Mouse (Mus musculus) hindlimb bud, embryonic 11.5 days (tissue): ENCODE data around the gene Spocd1.

Experiments
- DNase-seq: peaks from one replicate; pipeline ENCODE4 v3.0.0-alpha.2; 2012; ENCODE audit warnings: low read depth, low spot score; ENCODE audit errors: extremely low spot score

Spocd1 gene

DNA sequence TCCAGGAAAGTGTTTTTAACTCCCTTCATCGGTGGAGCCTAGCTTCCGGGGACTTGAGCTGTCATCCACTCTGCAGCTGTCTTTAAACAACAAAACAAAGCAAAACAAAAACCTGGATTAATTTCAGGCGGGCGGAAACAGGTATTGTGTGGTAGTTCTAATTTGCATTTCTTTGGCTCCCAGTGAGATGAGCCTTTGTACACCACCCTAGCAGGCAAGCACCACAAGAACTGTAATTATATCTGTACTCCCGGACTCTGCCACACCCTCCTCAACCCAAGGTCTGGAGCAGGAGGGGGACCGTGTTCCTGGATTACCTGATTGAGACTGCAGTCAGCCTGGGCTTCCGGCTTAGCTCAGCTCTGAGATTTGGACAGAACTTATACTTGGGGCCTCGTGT lies 41.1 kb downstream of the Spocd1 start:
- DNase-seq = no peak

DNA sequence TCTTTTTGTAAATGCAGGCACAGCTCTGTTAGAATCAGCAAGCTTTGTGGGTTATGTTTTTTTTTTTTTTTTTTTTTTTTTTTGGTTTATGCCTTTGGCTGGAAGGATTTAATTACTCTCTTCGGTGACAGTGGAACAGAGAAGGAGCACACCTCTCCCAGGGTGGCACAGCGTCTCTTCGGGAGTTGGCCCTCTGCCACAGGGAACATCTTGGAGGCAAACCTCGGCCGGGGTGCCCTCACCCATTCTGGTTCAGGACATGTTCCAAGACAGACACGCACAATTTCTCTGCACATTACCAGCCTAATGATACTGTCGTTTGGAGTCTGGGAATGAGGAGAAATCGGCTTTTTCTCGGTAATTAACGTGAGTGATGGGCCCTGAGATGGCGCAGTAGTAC lies 41.8 kb downstream of the Spocd1 start:
- DNase-seq = no peak

DNA sequence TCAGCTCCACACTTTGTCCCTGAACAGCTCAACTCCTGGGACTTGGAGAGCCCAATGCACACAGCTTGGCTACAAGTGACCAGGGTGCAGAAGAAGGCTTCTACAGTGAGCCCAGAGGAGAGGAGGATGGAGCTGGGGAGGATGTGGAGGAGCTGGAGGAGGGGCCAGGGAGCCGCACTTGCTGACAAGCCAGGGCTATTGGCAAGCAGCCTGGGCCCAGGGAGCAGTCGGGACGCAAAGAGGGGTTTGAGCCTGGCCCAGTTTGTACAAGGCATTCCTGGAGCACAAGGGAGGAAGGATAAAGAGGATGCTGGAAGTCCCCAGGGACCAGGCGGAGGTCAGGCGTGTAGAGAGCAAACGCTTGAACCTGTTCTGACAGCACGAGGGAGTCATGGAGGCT lies 42.9 kb downstream of the Spocd1 start:
- DNase-seq = no peak

DNA sequence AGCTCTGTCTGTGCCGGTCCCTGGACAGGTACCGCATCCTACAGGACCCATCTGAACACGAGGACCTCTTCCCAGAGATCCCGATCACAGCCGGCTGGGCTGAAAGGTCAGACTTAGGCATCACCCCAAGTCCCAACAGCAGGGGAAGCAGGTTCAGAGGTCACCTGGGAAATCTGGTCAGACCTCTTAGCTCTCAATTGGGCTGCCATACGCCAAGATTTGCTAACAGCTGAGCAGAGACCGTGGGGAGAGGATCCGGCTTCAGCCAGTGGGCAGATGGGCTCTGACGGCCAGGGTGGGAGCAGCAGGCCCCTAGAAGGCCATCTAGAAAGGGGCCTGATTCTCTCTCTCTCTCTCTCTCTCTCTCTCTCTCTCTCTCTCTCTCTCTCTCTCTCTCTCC lies 45.2 kb downstream of the Spocd1 start:
- no peak for DNase-seq

DNA sequence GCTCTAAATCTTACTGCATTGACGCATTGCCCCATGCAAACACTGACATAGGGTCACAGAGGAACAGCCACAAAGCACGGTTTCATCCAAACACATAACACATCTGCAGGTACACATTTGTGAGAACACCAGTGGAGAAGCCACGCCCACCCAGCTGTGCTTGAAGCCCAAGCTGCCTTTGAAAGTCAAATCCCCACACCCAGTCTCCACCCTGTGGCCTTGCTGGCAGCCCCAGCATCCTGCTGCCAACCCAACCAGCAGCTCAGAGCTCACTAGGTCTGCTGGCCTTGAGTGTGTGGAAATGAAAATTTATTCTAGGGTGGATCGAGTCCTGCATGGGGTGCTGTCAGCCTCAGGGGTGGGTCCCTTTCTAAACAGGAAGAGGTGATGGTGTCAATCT lies 48.2 kb downstream of the Spocd1 start:
- DNase-seq = no peak

DNA sequence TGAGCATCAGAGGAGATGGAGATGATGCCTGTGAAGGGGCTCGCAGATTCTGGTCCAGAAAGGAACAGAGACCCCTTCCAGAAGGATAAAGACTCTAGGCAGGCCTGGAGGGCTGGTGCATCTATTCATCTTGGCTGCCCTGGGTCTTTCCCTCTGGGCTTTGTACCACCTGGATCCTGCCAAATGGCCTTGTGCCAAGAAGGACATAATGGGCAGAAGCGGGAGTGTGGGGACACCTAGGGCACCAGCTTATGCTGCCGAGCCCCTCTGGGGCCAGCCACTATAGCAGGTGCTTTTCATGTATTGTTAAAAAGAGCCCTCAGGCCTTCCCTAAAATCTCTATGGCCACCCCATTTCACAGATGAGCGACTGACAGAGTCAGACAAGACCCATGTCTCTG lies 49.2 kb downstream of the Spocd1 start:
- DNase-seq = no peak

DNA sequence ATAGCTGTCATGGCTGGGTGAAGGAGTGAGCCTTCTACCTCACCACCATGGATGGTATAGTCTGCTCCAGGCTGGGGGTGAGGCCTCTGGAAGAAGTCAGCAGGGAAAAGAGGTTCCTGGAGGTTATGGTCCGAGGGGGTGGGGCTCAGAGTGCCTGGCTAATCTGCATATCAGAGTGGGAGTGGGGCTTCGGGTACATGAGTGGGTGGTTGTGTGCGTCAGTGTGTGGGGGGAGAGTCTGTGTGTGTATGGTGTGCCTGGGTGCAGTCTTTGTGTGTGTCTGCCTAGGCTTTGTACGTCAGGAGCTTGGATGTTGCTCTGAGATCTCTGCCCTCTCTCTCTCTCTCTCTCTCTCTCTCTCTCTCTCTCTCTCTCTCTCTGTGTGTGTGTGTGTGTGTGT lies 49.9 kb downstream of the Spocd1 start:
- DNase-seq = no peak

DNA sequence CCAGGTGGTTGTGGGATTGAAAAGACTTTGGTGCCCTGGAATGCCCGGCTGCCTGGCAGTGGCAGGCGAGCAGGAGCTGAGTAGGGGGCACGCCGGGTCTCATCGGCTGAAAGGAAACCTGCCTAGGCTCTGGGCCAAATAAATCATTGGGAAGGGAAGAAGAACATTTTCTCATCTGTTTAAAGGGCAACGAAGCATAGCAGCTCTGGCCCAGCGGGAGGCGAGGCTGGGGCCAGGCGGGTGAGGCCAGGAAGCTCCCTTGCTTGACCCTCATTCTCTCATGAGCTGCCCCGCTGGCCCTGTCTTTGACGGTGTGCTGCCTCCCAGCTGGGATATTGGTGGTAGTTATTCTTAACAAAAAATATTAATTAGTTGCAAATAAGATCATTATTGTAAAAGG lies 52.6 kb downstream of the Spocd1 start:
- DNase-seq = no peak

DNA sequence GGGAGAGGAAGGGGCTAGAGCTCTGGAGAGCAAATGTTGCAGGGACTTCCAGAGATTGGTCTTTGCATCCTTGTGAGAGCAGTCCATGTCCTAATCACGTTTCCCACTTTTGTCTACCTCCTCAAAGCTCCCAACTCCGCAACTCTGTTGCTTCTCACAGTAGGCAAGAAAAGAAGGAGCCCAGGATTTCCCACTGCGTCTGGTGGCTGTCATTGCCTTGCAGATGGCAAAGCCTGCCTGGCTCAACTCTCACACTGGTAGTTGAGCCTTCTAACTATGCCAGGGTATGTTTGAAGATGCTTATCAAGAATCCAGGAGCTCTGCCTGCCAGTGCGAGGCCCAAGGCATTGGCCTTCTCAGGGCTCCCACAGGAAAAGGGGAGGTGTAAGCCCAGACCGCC lies 54.0 kb downstream of the Spocd1 start:
- no peak for DNase-seq

DNA sequence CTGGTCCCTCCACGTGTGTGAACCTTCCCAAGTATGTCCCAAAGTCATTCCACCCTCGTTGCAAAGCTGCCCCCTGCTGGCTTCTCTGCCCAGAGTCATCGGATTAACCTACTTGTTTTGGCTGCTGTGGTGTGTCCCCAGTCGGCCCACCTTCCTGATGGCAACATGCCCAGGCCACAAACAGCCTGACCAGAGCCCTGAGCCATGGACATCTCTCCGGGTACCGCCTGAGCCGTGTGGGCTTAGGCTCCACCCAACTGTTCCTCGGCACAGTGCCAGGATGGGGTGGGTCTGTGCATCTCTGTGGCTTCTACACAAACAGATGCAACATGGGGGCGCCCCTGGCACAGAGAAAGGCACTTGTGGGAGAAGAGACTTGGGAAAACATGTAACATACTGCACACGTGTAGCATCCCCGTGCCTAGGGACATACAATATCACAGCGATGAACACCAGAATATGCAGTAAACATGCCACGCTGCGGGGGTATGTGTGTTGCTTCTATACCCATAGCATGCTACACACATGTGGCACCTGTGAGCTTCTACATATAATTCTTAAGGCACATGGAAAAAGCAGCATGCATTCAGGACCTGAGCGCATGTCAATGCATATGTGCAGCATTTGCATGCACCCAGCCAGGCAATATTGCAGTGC lies 54.8 kb downstream of the Spocd1 start:
- DNase-seq = no peak

DNA sequence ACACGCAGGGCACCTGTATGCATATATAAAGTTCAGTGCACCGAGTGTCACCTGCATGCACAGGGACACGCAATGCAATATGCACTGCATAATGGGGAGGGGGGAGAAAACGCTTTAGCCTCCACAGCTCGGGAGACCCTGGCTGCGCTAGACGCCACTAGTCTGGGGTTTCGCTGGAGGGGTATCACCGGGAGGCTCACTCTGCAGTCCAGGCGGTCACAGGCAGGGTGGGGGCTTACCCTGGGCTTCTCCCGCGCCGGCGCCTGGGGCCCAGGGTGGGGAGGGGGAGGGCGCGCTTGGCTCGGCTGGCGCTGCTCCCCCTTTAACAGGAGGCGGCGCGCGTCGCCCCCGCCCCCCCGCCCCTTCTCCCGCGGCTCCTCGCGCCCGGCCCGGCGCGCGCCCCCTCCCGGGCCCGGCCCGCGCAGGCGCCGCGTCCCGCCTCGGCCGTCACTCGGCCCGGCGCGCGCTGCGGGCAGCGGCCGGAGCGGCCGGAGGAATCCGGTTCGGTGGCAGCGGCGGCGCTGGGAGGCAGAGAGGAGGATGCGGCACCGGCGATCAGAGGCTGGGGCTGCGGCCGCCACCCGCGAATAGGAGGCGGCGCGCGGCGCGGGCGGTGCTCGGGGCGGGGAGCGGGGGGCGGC lies 55.5 kb downstream of the Spocd1 start, which contains the start of gene Adgrb2:
Gene Adgrb2 (plus strand): TSS at position 450 of the 641 bp plus-strand sequence.
- no peak for DNase-seq

DNA sequence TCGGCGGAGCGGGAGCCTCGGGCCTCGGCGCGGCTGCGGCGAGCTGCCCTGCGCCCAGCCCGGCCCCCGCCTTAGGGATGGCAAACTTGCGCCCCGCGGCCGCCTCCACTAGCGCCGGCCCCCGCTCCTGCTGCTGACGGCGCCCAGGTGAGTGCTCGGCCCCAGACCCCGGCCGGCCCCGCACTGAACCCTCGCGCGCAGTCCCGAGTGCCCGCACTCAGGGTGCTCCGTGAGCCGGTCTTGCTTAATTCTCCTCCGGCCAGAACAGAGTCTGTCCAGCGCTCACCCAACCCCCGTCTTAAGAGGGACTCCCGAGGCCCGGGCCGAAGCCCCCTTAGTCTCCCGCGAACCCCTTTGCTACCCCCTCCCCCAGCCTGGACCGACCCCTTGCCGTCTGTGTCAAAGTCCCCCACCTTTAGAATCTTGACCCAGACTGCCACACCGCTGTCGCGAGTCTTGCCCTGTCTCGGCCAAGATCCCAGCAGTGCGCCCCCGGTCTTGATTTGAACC lies 56.2 kb downstream of the Spocd1 start:
- DNase-seq = no peak

DNA sequence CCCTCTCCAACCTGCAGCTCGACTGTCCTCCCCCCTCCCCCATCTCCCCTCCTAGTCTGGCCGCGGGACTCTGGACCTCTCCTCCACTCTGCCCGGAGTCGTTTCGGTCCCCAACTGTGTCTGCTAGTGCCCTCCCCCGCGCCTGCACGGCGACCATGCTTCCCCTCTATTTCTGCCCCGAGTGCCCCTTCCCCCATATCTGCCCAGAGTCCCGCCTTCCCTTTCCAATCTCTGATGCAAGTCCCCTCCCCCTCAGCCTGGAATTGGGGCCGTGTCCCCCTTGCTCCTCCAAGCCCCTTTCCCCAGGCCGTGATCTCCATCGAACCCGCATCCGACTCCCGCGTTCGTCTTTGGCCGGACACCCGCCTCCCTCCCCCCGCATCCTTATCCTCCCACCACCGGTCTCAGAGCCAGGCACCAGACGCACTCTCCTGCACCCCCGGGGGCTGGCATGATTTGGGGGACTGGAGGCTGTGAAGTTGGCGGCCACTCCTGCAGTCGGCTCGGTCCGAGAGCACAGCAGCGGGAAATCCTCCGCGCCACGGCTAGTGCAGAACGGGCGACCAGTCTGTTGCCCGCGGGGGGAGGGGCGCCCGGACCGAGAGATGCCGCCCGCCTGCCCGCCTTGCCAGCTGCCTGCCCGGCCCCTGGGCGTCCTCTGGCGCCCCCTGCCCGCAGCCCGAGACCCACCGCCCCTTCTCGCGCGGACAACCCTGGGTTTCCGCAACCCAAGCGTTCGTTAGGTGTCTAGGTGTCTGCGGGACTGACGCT lies 56.8 kb downstream of the Spocd1 start:
- DNase-seq = no peak

DNA sequence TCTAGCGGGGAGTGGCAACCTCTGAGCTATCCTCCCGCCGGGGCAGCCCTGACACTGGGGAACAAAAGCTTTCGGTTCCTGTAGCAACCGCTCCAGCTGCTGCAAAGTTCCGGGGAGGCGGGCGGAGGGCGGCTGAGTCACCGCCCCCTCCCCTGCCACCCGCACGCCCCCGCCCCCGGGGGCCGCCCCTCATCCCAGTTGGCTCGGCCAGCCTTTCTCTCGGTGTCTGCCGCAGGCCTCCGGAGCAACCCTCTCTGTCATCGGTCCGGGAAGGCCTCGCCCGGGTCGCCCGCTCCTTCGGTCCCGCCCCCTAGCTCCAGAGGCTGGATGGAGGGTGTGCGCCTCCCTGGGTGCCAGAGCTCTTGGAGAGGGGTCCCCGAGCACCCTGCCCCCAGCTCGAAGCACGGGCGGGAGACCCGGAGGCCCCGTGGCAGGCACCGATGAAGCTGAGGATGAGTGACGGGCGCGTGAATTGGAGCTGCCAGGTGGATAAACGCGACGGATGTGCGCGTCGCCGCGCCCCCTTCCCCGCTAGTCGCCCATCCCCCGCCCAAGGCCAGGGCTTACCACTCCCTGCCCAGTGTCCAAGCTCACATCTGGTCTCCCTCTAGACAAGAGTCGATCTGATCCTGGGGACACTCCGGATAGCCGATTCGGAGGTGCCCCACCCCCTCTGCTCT lies 58.9 kb downstream of the Spocd1 start:
- no peak for DNase-seq

DNA sequence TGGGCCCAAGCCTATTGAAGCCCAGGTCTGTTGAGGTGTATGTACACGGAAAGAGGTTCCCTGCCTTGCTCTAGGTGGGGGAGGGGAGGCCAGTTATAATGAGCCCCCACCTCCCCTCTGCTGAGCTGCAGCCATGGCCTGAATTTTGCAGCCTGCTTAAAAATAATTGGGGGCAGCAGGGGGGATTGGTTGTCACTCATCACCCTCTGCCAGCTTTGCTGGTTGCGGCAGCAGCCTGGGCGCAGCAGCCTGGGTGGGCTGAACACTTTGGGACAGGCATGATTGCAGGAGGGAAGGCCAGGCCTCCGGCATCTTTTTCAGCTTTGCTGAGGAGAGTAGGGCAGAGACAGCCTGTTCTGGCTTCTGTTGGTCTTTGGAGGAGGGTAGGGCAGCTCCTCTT lies 60.9 kb downstream of the Spocd1 start:
- DNase-seq = no peak

DNA sequence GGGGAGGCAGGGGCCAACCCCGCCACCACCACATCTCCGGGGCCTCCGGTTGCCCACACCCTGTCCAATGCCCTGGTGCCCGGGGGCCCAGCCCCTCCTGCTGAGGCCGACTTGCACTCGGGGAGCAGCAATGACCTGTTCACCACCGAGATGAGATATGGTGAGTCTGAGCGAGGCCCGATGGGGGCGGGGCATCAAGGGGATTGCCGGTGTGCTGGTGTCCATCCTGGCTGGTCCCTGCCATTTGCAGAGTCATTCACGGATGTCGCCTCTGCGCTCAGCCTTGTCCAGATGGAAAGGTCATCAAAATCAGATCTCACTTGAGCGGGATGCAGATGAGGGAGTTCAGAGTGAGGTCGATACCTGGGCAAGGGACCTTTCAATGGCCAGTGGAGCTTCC lies 63.7 kb downstream of the Spocd1 start:
- no peak for DNase-seq

DNA sequence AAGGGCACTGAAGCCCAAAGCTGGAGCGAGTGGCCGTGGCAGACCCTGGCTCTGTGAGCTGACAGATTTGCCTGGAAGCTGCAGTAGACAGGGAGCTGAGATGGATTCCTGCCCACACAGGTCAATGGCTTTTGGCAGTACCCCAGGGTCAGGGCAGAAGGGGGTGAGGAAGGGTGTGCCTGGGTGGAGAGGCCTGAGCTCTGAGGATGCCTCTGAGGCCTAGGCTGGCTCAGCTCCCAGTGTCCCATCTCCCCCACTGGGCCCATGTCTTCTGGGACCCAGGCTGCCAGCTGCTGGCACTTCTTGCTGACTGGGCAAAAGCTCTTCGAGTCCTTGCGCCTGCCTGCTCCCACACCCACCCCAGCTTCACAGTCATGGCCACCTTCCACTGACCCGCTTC lies 64.2 kb downstream of the Spocd1 start:
- no peak for DNase-seq

DNA sequence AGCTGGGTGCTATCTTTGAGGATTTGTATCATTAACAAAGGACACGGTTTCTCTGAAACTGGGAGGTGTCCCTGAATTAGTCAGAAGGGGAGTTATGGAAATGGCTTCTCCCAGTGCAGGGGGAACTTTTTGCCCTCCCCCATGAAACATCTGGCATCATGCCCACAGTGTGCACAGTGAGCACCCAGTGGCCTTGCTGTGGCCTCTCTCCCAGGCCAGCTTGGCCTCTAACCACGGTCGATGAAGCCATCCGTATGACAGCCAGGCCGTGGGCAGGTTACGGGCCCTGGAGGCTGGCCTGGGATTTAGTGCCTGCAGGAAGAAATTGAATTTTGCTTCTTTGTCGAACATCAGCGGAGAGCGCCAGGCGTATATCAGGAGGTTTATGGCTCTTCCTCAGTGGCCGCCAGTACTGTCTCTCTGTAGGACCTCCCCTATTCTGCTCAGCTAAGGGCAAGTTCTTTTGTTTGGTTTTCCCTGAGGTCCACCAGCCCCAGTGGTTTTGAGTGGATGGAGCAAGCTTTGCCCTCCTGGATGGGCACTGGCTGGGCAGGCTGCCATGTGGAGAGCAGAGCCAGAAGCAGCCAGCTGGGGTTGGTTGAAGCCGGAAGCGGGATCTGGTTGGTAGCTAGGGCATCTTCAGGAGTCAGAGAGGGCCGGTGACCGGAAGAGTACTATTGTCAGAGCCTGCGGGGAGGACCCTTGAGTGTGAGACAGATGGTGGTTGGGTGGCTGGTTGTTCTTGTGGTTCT lies 65.1 kb downstream of the Spocd1 start:
- no peak for DNase-seq

DNA sequence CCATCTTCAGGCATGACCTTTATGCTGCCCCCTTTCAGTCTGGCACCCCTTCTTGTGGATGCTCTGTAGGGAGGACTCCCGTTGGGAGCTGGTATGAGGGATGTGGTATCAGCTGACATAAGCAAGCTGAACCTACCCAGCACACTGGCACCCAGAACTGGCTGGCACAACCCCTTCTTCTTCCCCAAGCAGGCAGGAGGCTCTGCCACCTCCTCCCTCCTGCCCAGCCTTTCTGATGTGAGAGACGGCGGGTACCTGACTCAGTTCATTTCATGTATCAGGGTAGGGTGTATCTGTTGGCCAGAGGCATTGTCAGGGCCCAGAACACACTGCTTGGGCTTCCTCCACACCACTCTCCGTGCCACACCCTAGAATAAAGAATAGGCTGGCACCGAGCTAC lies 65.7 kb downstream of the Spocd1 start:
- no peak for DNase-seq

DNA sequence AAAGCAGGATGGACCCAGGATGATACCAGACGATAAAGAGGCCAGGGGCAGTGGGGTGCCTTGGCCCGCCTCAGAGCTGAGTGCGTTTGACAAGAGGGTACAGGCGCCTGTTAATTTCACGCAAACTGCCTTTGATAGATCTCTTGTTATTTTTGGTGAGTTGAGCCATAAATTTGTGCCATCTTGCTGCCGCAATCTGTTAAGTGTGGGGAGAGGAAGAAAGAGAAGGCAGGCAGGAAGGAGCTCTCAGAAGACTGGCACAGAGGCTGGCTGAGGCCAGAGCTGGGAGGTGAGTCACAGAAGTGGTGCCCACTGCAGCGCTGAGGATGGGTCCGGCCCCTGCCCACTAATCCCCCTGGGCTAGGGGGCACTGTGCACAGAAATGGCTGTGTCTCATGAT lies 66.2 kb downstream of the Spocd1 start:
- DNase-seq = no peak

DNA sequence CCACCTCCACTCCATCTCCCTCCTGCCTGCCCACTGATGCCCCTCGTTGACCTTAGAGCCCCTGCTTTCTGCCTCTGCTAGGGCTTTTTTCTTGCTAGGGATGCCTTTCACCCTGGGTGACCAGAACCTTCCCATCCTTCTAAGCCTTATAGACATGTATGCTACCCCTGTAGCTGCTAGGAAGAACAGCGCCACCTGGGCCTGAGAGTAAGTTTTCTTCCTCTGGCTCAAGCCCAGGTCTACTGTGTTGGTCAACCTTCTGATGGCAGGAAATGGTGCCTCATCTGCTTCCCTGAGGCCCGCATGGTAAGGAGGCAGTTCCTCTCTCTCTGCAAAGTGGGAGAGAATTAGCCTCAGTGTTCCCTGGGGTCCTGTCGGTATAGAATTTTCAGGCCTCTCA lies 67.0 kb downstream of the Spocd1 start:
- no peak for DNase-seq
